Mouse (Mus musculus) embryonic facial prominence, embryonic 15.5 days (tissue): ENCODE measurements at regions not wholly inside any gene's neighbourhood (a gene's known extent, or its start where the extent isn't known, plus 50 kb on each side); places are given as distances from the start of the nearest gene placed in this dataset.

ENCODE experiments used
- ATAC-seq: fragments of 200-750 bp; cut with Nextera tagmentation; 2 replicates; pipeline ENCODE4 v1.8.0; 2017; ENCODE audit warnings: low read depth, moderate TSS enrichment; ENCODE audit not compliant: insufficient number of reproducible peaks, low FRiP score, low TSS enrichment
- H3K27ac ChIP-seq: fragments of 300-500 bp; sonication (generic); replicated peaks from 2 replicates; pipeline ENCODE4 v1.5.1; 2015; ENCODE audit warnings: mild to moderate bottlenecking, inconsistent platforms
- H3K27me3 ChIP-seq: fragments of 300-500 bp; sonication (generic); 2 replicates; pipeline ENCODE4 v1.6.1; 2015; ENCODE audit warnings: inconsistent platforms
- H3K36me3 ChIP-seq: fragments of 300-500 bp; sonication (generic); 2 replicates; pipeline ENCODE4 v1.6.1; 2015; ENCODE audit warnings: mild to moderate bottlenecking, inconsistent platforms
- H3K4me1 ChIP-seq: fragments of 300-500 bp; sonication (generic); 2 replicates; pipeline ENCODE4 v1.6.1; 2015; ENCODE audit warnings: inconsistent platforms
- H3K4me2 ChIP-seq: fragments of 300-500 bp; sonication (generic); replicated peaks from 2 replicates; pipeline ENCODE4 v1.6.1; 2015; ENCODE audit warnings: mild to moderate bottlenecking, inconsistent platforms
- H3K4me3 ChIP-seq: fragments of 300-500 bp; sonication (generic); replicated peaks from 2 replicates; pipeline ENCODE4 v1.5.1; 2015; ENCODE audit warnings: mild to moderate bottlenecking, inconsistent platforms
- H3K9ac ChIP-seq: fragments of 300-500 bp; sonication (generic); 2 replicates; pipeline ENCODE4 v1.6.1; 2015; ENCODE audit warnings: inconsistent platforms
- H3K9me3 ChIP-seq: fragments of 300-500 bp; sonication (generic); replicated peaks from 2 replicates; pipeline ENCODE4 v1.6.1; 2016; ENCODE audit warnings: inconsistent platforms
- WGBS: fragments of 180-500 bp; shearing (Covaris S2); methylation state at CpG from one replicate; pipeline ENCODE4 v1.1.7; 2015; 5-methylcytosine and 5-hydroxymethylcytosine counted together

DNA sequence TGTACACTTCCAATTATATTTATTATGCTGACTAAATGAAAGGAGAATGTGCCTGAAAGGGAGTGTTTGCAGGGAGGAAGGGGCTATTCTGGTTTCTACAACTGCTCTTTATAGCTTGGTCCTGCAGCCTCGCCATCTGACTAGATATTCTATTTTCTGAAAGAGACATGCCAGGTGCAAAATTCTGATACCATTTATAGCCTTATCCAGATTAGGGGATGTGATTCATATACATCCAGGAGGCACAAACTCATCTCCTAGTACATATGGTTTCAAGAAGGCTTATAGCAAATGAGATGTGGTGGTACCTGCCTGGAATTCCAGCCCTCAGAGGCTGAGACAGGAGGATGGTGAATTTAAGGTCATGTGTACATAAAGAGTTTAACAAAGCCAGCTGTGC lies 352.6 kb upstream of the Castor2 start:
- no peaks in the 10 kb centered on the region for H3K9me3 ChIP-seq
- H3K4me1 ChIP-seq, result no peaks in the 10 kb centered on the region
- H3K36me3 ChIP-seq, result no peaks in the 10 kb centered on the region
- no peak overlapping the region for H3K27ac ChIP-seq
- H3K4me3 ChIP-seq, result no peak overlapping the region
- ATAC-seq, result no peak
- H3K4me2 ChIP-seq, result no peak overlapping the region
- no peak overlapping the region for H3K9ac ChIP-seq
- no peaks in the 10 kb centered on the region for H3K27me3 ChIP-seq
- 88% methylated on average over 1 of the region's 1 CpGs for WGBS

DNA sequence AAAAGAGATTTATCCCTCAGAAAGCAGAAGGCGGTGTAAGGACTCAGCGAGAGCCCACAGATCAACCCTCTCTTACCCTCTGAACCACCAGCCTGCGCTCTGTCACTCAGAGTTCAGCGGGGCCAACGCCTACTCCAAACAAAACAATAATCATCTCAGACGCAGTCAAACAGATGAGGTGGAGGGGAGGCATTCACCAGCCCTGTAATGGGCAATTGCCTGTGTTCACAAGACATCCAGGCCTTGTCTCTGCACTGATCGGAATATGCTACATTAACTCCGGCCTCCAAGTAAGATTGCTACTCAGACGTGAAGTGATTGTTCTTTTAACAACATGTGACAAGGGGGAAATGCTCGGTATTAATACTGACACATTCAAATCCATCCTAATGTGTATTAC lies 353.1 kb upstream of the Castor2 start:
- H3K9ac ChIP-seq, result no peak overlapping the region
- no peaks in the 10 kb centered on the region for H3K36me3 ChIP-seq
- no peak overlapping the region for H3K4me2 ChIP-seq
- no peak overlapping the region for H3K27ac ChIP-seq
- no peaks in the 10 kb centered on the region for H3K27me3 ChIP-seq
- H3K4me1 ChIP-seq, result no peaks in the 10 kb centered on the region
- 68% methylated on average over 10 of the region's 10 CpGs for WGBS
- H3K4me3 ChIP-seq, result no peak overlapping the region
- ATAC-seq, result no peak
- H3K9me3 ChIP-seq, result no peaks in the 10 kb centered on the region

DNA sequence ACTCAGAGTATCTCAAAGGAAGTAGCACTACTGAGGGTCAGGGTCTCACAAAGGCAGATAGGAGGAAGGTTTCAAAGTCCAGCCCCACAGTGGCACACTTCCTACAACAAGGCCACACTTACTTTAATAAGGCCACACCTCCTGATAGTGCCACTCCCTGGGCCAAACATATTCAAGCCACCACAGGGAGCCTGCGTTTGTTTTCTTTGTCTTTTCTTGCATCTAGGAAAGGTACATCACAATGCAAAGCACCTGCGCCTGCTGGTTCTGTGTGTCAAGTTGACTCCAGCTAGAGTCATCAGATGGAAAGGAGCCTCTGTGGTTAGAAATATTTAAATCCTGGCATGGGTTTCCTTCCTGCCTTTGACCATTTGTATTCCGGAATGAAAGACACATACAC lies 355.4 kb upstream of the Castor2 start:
- ATAC-seq, result no peak

DNA sequence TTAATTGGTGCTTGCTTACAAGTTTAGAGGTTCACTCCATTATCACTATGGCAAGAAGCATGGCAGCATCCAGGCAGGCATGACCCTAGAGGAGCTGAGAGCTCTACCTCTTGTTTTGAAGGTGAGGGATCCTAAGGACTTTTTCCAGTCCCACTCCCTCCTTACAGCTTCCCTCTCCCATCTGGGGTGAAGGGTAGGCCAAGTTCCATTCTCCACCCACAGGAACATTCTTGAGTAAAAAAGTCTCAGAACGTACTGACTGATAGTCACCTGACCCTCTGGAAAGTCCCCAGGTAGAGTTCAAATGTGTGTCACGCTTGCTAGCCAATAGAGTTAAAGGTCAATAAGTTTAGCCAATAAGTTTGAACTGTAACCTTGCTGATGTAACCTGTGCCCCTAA lies 355.9 kb upstream of the Castor2 start:
- 85% methylated on average over 2 of the region's 2 CpGs for WGBS
- H3K27ac ChIP-seq, result no peak overlapping the region

More for the DNA sequence above, 355.4 kb upstream of the Castor2 start:
- WGBS, result 91% methylated on average over 3 of the region's 3 CpGs
- Histone ChIP-seq H3K27me3 (no peaks in the 10 kb centered on the region), H3K9ac (no peak overlapping the region), H3K4me1 (no peaks in the 10 kb centered on the region), H3K36me3 (no peaks in the 10 kb centered on the region), H3K27ac (no peak overlapping the region), H3K9me3 (no peaks in the 10 kb centered on the region), H3K4me3 (no peak overlapping the region), H3K4me2 (no peak overlapping the region)

DNA sequence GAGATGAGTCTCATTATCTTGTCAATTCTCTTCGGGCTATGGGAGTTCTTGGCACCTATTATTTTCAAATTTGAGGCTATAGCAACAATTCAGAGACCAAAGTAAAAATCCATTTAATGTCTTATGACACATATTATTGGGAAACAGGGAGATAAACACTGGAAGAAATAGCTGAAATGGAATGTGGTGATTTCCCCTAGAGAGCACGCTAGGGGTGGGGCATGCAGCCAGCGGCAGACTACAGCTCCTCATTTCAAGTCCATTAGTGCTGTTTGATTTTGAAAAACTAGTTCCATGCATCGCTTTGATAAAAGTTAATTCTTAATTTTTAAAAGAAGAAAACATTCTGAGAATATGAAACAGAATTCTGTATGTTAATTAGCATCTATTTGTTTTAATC lies 367.6 kb upstream of the Castor2 start:
- Histone ChIP-seq H3K9me3 (no peaks in the 10 kb centered on the region), H3K4me1 (no peaks in the 10 kb centered on the region), H3K4me3 (no peak overlapping the region), H3K36me3 (no peaks in the 10 kb centered on the region), H3K9ac (no peak overlapping the region), H3K27me3 (no peaks in the 10 kb centered on the region), H3K4me2 (no peak overlapping the region), H3K27ac (no peak overlapping the region)
- 68% methylated on average over 4 of the region's 4 CpGs for WGBS
- ATAC-seq, result no peak

More for the DNA sequence above, 355.9 kb upstream of the Castor2 start:
- Histone ChIP-seq H3K36me3 (no peaks in the 10 kb centered on the region), H3K4me1 (no peaks in the 10 kb centered on the region), H3K9ac (no peak overlapping the region), H3K4me3 (no peak overlapping the region), H3K4me2 (no peak overlapping the region), H3K9me3 (no peaks in the 10 kb centered on the region), H3K27me3 (no peaks in the 10 kb centered on the region)
- ATAC-seq, result no peak

DNA sequence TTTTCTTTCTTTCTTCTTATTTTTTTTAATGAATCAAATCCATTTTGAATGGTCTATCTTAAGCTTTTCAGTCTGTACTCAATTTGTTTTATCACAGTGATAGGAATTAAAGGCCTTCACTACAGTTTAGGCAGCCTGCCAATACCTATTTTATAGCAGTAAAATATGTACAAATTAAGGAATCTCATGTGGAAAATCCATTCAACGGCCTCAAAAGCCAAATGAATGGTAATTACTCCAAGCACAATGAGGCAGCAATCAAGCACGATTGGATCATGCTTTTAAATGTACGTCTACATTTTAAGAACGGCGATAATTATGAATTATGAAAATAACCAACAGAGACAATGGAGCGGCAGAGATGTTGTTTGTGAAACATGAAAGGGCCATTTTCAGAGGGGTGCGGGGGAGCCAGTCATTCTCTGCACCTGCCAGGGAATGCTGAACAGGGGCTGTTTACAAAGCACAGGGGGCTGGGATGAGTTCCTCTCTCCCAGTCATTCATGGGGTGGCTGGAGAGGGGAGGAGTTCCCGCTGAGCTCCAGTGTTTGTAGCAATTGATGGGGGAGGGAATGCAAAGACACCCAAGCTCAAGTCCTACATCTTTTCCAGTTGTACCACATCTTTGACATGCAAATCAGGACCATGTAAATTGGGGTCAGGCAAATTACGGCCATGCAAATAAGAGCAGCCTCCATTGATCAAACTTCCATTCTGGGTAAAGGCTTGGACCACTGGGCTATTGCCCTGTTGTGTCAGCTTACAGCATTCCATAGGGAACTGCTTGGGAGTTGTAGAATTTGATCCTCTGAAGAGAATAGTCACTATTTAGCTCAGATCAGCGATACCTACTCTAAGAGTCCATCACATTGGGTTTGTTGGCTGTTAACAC lies 381.1 kb upstream of the Castor2 start:
- WGBS, result 47% methylated on average over 10 of the region's 10 CpGs
- Histone ChIP-seq H3K9ac (no peak overlapping the region), H3K36me3 (no peaks in the 10 kb centered on the region), H3K27ac (no peak overlapping the region), H3K4me2 (no peak overlapping the region), H3K9me3 (no peaks in the 10 kb centered on the region), H3K27me3 (no peaks in the 10 kb centered on the region), H3K4me1 (no peaks in the 10 kb centered on the region), H3K4me3 (no peak overlapping the region)
- no peak for ATAC-seq

DNA sequence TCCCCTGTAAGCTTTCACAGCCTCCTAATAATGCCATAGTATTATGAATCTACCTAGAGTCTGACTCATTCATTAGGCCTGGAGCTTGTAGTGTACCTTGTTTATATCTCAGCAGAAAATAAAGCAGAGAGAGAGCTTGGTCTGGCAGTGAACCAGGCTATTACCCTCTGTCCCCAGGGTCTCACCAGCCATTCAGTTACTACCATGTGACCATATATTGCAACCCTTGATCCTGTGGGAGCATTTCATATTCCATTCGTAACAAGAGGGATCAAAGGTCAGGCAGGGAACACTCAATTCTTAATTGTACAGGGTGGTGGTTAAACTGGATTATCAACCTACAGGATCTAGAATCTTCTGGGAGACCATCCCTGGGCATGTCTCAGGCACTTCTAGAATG lies 383.7 kb upstream of the Castor2 start:
- Histone ChIP-seq H3K4me3 (no peak overlapping the region), H3K36me3 (no peaks in the 10 kb centered on the region), H3K4me2 (no peak overlapping the region), H3K9ac (no peak overlapping the region), H3K4me1 (no peaks in the 10 kb centered on the region), H3K9me3 (no peaks in the 10 kb centered on the region), H3K27me3 (no peaks in the 10 kb centered on the region), H3K27ac (no peak overlapping the region)
- 89% methylated on average over 1 of the region's 1 CpGs for WGBS
- no peak for ATAC-seq

DNA sequence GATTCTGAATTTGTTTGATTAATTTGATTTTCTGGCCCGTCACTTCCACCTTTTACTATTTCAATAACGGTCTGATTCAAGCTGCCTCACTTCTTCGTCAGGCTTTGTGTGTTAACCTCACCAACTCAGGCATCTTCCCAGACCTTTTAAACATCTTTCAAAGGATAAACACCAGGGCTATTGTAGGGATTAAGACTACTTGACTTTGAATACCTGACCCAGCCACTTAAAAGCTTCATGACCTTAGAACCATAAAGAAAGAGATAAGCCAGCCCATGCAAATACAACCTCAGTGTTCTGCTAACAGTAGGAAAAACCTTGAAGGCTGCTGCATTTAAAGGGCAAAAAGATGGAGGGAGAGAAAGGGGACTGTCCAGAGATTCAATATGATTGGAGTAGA lies 386.9 kb upstream of the Castor2 start:
- no peaks in the 10 kb centered on the region for H3K27me3 ChIP-seq
- no peak overlapping the region for H3K4me3 ChIP-seq
- H3K27ac ChIP-seq, result no peak overlapping the region
- 69% methylated on average over 3 of the region's 3 CpGs for WGBS
- no peaks in the 10 kb centered on the region for H3K36me3 ChIP-seq
- no peaks in the 10 kb centered on the region for H3K4me1 ChIP-seq
- no peak overlapping the region for H3K4me2 ChIP-seq
- H3K9ac ChIP-seq, result no peak overlapping the region
- no peaks in the 10 kb centered on the region for H3K9me3 ChIP-seq
- ATAC-seq, result no peak

DNA sequence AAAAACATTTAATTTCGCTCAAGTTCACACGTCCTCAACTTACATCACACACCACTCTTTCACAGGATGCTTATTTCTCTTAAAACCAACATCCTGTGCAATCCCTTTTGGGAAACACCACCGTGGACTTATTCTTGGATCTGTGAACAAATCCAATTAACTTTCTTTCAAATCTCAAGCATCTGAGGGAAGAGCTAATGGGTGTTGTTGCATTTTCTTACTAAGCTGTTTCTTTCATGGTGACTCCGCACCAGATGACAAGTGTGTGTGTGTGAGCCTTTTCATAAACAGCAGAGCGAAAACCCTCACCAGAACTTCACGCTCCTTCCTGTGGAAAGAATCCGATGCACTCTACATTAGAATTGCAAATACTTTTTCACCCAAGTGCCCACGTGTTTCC lies 390.6 kb upstream of the Castor2 start:
- Histone ChIP-seq H3K4me3 (no peak overlapping the region), H3K36me3 (no peaks in the 10 kb centered on the region), H3K27ac (no peak overlapping the region), H3K4me2 (no peak overlapping the region), H3K9ac (no peak overlapping the region), H3K4me1 (no peaks in the 10 kb centered on the region), H3K27me3 (no peaks in the 10 kb centered on the region), H3K9me3 (no peaks in the 10 kb centered on the region)
- WGBS, result 45% methylated on average over 8 of the region's 8 CpGs
- no peak for ATAC-seq

DNA sequence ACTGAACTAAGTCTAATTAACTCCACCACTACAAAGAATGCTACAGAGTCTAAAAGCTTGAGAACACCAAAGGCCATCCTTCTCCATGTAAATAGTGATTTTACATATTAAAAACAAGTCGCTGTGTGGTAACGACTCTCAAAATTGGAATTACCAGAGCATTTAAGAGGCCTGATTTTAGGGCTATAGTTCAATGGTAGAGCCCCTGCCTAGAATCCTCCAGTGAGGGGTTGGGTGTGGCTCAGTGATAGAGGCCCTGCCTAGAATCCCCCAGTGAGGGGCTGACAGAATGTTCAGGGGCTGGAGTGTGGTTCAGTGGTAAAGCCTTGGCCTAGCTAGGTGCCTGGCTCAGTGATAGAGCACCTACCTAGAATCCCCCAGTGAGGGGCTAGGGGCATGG lies 413.3 kb upstream of the Castor2 start:
- H3K36me3 ChIP-seq, result no peaks in the 10 kb centered on the region
- H3K4me1 ChIP-seq, result no peaks in the 10 kb centered on the region
- no peak overlapping the region for H3K4me3 ChIP-seq
- no peak overlapping the region for H3K4me2 ChIP-seq
- no peak for ATAC-seq
- H3K9ac ChIP-seq, result no peak overlapping the region
- 79% methylated on average over 2 of the region's 2 CpGs for WGBS
- no peaks in the 10 kb centered on the region for H3K27me3 ChIP-seq
- no peak overlapping the region for H3K27ac ChIP-seq
- H3K9me3 ChIP-seq, result no peaks in the 10 kb centered on the region

DNA sequence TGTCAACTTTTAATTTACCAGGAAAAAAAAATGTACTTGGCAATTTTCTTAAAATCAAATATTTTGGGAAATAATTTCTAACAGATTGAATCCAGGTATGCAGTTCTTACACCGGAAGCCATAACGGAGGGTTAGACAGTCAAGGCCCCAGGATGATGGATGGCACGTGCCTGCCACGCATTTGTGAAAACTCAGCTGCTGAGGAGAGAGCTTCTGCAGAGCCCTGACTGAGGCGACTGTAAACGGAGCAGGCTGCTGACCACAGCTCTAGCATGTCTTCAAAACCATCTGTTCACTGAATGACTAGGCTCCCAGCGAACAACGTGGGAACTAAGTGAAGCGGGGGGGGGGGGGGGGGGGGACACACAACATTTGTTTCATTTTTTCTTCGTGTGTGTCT lies 416.5 kb upstream of the Castor2 start:
- Histone ChIP-seq H3K4me2 (no peak overlapping the region), H3K4me3 (no peak overlapping the region), H3K9ac (no peak overlapping the region), H3K27ac (no peak overlapping the region), H3K27me3 (no peaks in the 10 kb centered on the region), H3K9me3 (no peaks in the 10 kb centered on the region), H3K36me3 (no peaks in the 10 kb centered on the region), H3K4me1 (no peaks in the 10 kb centered on the region)
- WGBS, result 41% methylated on average over 10 of the region's 10 CpGs
- ATAC-seq, result no peak

DNA sequence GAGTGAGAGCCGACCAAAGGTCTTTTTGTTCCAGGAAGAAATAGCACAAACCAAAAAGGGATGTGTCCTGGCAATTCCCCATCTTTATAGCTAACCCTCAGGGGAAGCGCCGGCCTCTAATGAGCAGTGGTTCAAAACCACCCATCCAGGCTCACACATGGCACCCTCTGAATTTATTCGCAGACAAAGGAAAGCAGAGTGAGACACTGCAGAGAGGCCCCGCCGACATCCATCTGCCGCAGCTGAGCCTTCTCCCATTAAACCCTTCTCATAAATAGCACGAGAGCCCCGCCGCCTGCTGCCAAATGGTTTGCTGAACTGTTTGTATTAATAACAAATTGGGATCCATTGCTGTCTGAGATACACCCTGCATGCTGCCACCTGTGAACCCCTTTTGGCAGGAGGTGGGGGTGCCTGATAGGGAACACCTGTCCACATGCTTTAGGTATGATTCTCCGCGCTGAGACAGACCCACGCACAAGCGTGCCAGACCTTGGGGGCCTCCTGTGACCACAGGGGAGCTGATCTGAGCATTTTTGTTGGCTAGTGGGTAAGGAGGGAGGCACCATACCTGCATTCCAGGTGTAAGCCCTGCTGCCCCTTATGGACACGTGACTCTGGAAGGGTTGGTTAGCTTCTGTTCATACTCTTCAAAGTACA lies 422.6 kb upstream of the Castor2 start:
- Histone ChIP-seq H3K36me3 (no peaks in the 10 kb centered on the region), H3K9me3 (no peaks in the 10 kb centered on the region), H3K9ac (no peak overlapping the region), H3K27ac (no peak overlapping the region), H3K4me1 (no peaks in the 10 kb centered on the region), H3K27me3 (no peaks in the 10 kb centered on the region), H3K4me2 (no peak overlapping the region), H3K4me3 (no peak overlapping the region)
- WGBS, result 77% methylated on average over 15 of the region's 15 CpGs
- no peak for ATAC-seq
